Mouse (Mus musculus): ENCODE results near the gene Prox2. TPM values are rescaled to one million over a fixed set of nuclear protein-coding genes. Genes with fewer than 3 reads are reported as not detected.

Gene Prox2
- polyA plus RNA-seq, 1 experiment from 2014 or later: 1.9 TPM

- Histone ChIP-seq H3K4me3 (ENCODE audit: low read depth, low read length) (no peak overlapping the region), H3K4me1 (ENCODE audit: control insufficient read depth, insufficient read depth, low read length) (peaks cover 6% of the 10 kb centered on the region), H3K36me3 (ENCODE audit: control insufficient read depth, insufficient read depth, low read length) (no peaks in the 10 kb centered on the region), H3K4me2 (ENCODE audit: low read length) (no peak overlapping the region), H3K9ac (ENCODE audit: low read depth, low read length) (no peak overlapping the region), H3K27ac (ENCODE audit: low read length) (no peak overlapping the region), H3K27me3 (ENCODE audit: control insufficient read depth, insufficient read depth, low read depth, low read length) (no peaks in the 10 kb centered on the region), H3K9me3 (replicated peaks; ENCODE audit: control insufficient read depth, low read length, poor library complexity, severe bottlenecking) (no peaks in the 10 kb centered on the region)
- no peak for ATAC-seq
- 85% methylated on average over 8 of the region's 8 CpGs for WGBS
Measured at GRCm38 (mm10) chr12:85104789-85105188, 5.8 kb downstream of the Prox2 start.

GRCm38 (mm10) chr12:85103096-85103495, 7.5 kb downstream of the Prox2 start:
- no peak overlapping the region for H3K4me3 ChIP-seq (ENCODE audit: low read depth, low read length)
- WGBS: 82% methylated on average over 8 of the region's 8 CpGs
- peaks cover 3% of the 10 kb centered on the region; the same call in 1 of the 2 replicates for H3K4me1 ChIP-seq (ENCODE audit: control insufficient read depth, insufficient read depth, low read length)
- H3K27me3 ChIP-seq (ENCODE audit: control insufficient read depth, insufficient read depth, low read depth, low read length): no peaks in the 10 kb centered on the region
- no peak overlapping the region for H3K4me2 ChIP-seq (ENCODE audit: low read length)
- no peaks in the 10 kb centered on the region for H3K9me3 ChIP-seq (replicated peaks; ENCODE audit: control insufficient read depth, low read length, poor library complexity, severe bottlenecking)
- no peaks in the 10 kb centered on the region for H3K36me3 ChIP-seq (ENCODE audit: control insufficient read depth, insufficient read depth, low read length)
- ATAC-seq: no peak
- H3K9ac ChIP-seq (ENCODE audit: low read depth, low read length): no peak overlapping the region
- no peak overlapping the region for H3K27ac ChIP-seq (ENCODE audit: low read length)

GRCm38 (mm10) chr12:85101521-85102106, 8.9 kb downstream of the Prox2 start:
- Histone ChIP-seq H3K36me3 (ENCODE audit: control insufficient read depth, insufficient read depth, low read length) (no peaks in the 10 kb centered on the region), H3K4me1 (ENCODE audit: control insufficient read depth, insufficient read depth, low read length) (peaks cover 3% of the 10 kb centered on the region; the same call in 1 of the 2 replicates), H3K27me3 (ENCODE audit: control insufficient read depth, insufficient read depth, low read depth, low read length) (no peaks in the 10 kb centered on the region), H3K9me3 (replicated peaks; ENCODE audit: control insufficient read depth, low read length, poor library complexity, severe bottlenecking) (no peaks in the 10 kb centered on the region), H3K27ac (ENCODE audit: low read length) (no peak overlapping the region), H3K4me3 (ENCODE audit: low read depth, low read length) (no peak overlapping the region), H3K4me2 (ENCODE audit: low read length) (no peak overlapping the region), H3K9ac (ENCODE audit: low read depth, low read length) (no peak overlapping the region)
- WGBS: 82% methylated on average over 5 of the region's 5 CpGs
- no peak for ATAC-seq

- H3K4me2 ChIP-seq (ENCODE audit: low read length): no peak overlapping the region
- 17% methylated on average over 14 of the region's 14 CpGs for WGBS
- H3K9me3 ChIP-seq (replicated peaks; ENCODE audit: control insufficient read depth, low read length, poor library complexity, severe bottlenecking): no peaks in the 10 kb centered on the region
- no peaks in the 10 kb centered on the region for H3K27me3 ChIP-seq (ENCODE audit: control insufficient read depth, insufficient read depth, low read depth, low read length)
- no peaks in the 10 kb centered on the region for H3K36me3 ChIP-seq (ENCODE audit: control insufficient read depth, insufficient read depth, low read length)
- H3K27ac ChIP-seq (ENCODE audit: low read length): no peak overlapping the region
- no peaks in the 10 kb centered on the region for H3K4me1 ChIP-seq (ENCODE audit: control insufficient read depth, insufficient read depth, low read length)
- no peak overlapping the region for H3K4me3 ChIP-seq (ENCODE audit: low read depth, low read length)
- H3K9ac ChIP-seq (ENCODE audit: low read depth, low read length): no peak overlapping the region
- ATAC-seq: no peak; the same call in 1 of the 2 replicates
Measured at GRCm38 (mm10) chr12:85101001-85101400, 9.6 kb downstream of the Prox2 start.

- H3K27me3 ChIP-seq (ENCODE audit: control insufficient read depth, insufficient read depth, low read depth, low read length): no peaks in the 10 kb centered on the region
- no peak overlapping the region for H3K4me2 ChIP-seq (ENCODE audit: low read length)
- no peak overlapping the region for H3K9ac ChIP-seq (ENCODE audit: low read depth, low read length)
- H3K36me3 ChIP-seq (ENCODE audit: control insufficient read depth, insufficient read depth, low read length): no peaks in the 10 kb centered on the region
- no peak for ATAC-seq
- WGBS: 87% methylated on average over 7 of the region's 7 CpGs
- H3K4me3 ChIP-seq (ENCODE audit: low read depth, low read length): no peak overlapping the region
- no peaks in the 10 kb centered on the region for H3K4me1 ChIP-seq (ENCODE audit: control insufficient read depth, insufficient read depth, low read length)
- H3K27ac ChIP-seq (ENCODE audit: low read length): no peak overlapping the region
- H3K9me3 ChIP-seq (replicated peaks; ENCODE audit: control insufficient read depth, low read length, poor library complexity, severe bottlenecking): no peaks in the 10 kb centered on the region
Measured at GRCm38 (mm10) chr12:85095859-85096258, 14.7 kb downstream of the Prox2 start.

- ATAC-seq: no peak
- Histone ChIP-seq H3K4me3 (ENCODE audit: low read depth, low read length) (no peak overlapping the region), H3K9me3 (replicated peaks; ENCODE audit: control insufficient read depth, low read length, poor library complexity, severe bottlenecking) (no peaks in the 10 kb centered on the region), H3K27ac (ENCODE audit: low read length) (no peak overlapping the region), H3K9ac (ENCODE audit: low read depth, low read length) (no peak overlapping the region), H3K36me3 (ENCODE audit: control insufficient read depth, insufficient read depth, low read length) (no peaks in the 10 kb centered on the region), H3K27me3 (ENCODE audit: control insufficient read depth, insufficient read depth, low read depth, low read length) (no peaks in the 10 kb centered on the region), H3K4me1 (ENCODE audit: control insufficient read depth, insufficient read depth, low read length) (no peaks in the 10 kb centered on the region), H3K4me2 (ENCODE audit: low read length) (no peak overlapping the region)
- WGBS: 84% methylated on average over 11 of the region's 11 CpGs
Measured at GRCm38 (mm10) chr12:85095146-85095545, 15.4 kb downstream of the Prox2 start.

GRCm38 (mm10) chr12:85094706-85095105, 15.9 kb downstream of the Prox2 start:
- Histone ChIP-seq H3K4me2 (ENCODE audit: low read length) (no peak overlapping the region), H3K27me3 (ENCODE audit: control insufficient read depth, insufficient read depth, low read depth, low read length) (no peaks in the 10 kb centered on the region), H3K36me3 (ENCODE audit: control insufficient read depth, insufficient read depth, low read length) (no peaks in the 10 kb centered on the region), H3K27ac (ENCODE audit: low read length) (no peak overlapping the region), H3K9me3 (replicated peaks; ENCODE audit: control insufficient read depth, low read length, poor library complexity, severe bottlenecking) (no peaks in the 10 kb centered on the region), H3K4me1 (ENCODE audit: control insufficient read depth, insufficient read depth, low read length) (no peaks in the 10 kb centered on the region), H3K4me3 (ENCODE audit: low read depth, low read length) (no peak overlapping the region), H3K9ac (ENCODE audit: low read depth, low read length) (no peak overlapping the region)
- ATAC-seq: no peak
- 75% methylated on average over 10 of the region's 10 CpGs for WGBS

- no peak for ATAC-seq
- Histone ChIP-seq H3K36me3 (ENCODE audit: control insufficient read depth, insufficient read depth, low read length) (no peaks in the 10 kb centered on the region), H3K4me1 (ENCODE audit: control insufficient read depth, insufficient read depth, low read length) (no peaks in the 10 kb centered on the region), H3K9ac (ENCODE audit: low read depth, low read length) (no peak overlapping the region), H3K27me3 (ENCODE audit: control insufficient read depth, insufficient read depth, low read depth, low read length) (no peaks in the 10 kb centered on the region), H3K27ac (ENCODE audit: low read length) (no peak overlapping the region), H3K9me3 (replicated peaks; ENCODE audit: control insufficient read depth, low read length, poor library complexity, severe bottlenecking) (no peaks in the 10 kb centered on the region), H3K4me2 (ENCODE audit: low read length) (no peak overlapping the region), H3K4me3 (ENCODE audit: low read depth, low read length) (no peak overlapping the region)
- 42% methylated on average over 14 of the region's 14 CpGs for WGBS
Measured at GRCm38 (mm10) chr12:85094010-85094409, 16.5 kb downstream of the Prox2 start.

- H3K4me1 ChIP-seq (ENCODE audit: control insufficient read depth, insufficient read depth, low read length): no peaks in the 10 kb centered on the region
- no peak overlapping the region for H3K9ac ChIP-seq (ENCODE audit: low read depth, low read length)
- ATAC-seq: no peak
- H3K27ac ChIP-seq (ENCODE audit: low read length): no peak overlapping the region
- H3K9me3 ChIP-seq (replicated peaks; ENCODE audit: control insufficient read depth, low read length, poor library complexity, severe bottlenecking): no peaks in the 10 kb centered on the region
- no peaks in the 10 kb centered on the region for H3K27me3 ChIP-seq (ENCODE audit: control insufficient read depth, insufficient read depth, low read depth, low read length)
- WGBS: 9% methylated on average over 3 of the region's 3 CpGs
- H3K36me3 ChIP-seq (ENCODE audit: control insufficient read depth, insufficient read depth, low read length): no peaks in the 10 kb centered on the region; the same call in 1 of the 2 replicates
- no peak overlapping the region for H3K4me3 ChIP-seq (ENCODE audit: low read depth, low read length)
- no peak overlapping the region for H3K4me2 ChIP-seq (ENCODE audit: low read length)
Measured at GRCm38 (mm10) chr12:85092214-85092613, 18.3 kb downstream of the Prox2 start.

Data from midbrain, embryonic 16.5 days (tissue).